Mouse (Mus musculus) G1E (cell line): ENCODE results near the gene Gdi2.

Source experiments
- CTCF ChIP-seq: IDR thresholded peaks from 2 replicates; pipeline ENCODE4 v1.5.1; 2012; ENCODE audit warnings: low read depth, low read length, inconsistent platforms, mixed read lengths
- GATA1 ChIP-seq: IDR thresholded peaks from 2 replicates; pipeline ENCODE4 v1.6.1; 2012; ENCODE audit warnings: borderline replicate concordance, low read length, inconsistent platforms, mixed read lengths

- TF ChIP-seq CTCF (no peak), GATA1 (no peak)
Observed at GRCm38 (mm10) chr13:3563130-3563529, 25.3 kb downstream of the Gdi2 start.
